Mouse (Mus musculus) forebrain, embryonic 11.5 days (tissue): ENCODE measurements at regions not wholly inside any gene's neighbourhood (a gene's known extent, or its start where the extent isn't known, plus 50 kb on each side); places are given as distances from the start of the nearest gene placed in this dataset.

Experiments
- ATAC-seq: fragments of 200-750 bp; cut with Nextera tagmentation; replicated peaks from 2 replicates; pipeline ENCODE4 v1.8.0; 2017; ENCODE audit warnings: moderate TSS enrichment; ENCODE audit not compliant: low FRiP score
- DNase-seq: peaks from one replicate; pipeline ENCODE4 v3.0.0-alpha.2; 2017; ENCODE audit warnings: low spot score
- H3K27ac ChIP-seq: fragments of 300-500 bp; sonication (generic); 2 replicates; pipeline ENCODE4 v1.5.1; 2014; ENCODE audit warnings: low read depth, low read length
- H3K27me3 ChIP-seq: fragments of 300-500 bp; sonication (generic); 2 replicates; pipeline ENCODE4 v1.6.1; 2014; ENCODE audit warnings: mild to moderate bottlenecking, low read length, mixed read lengths; ENCODE audit not compliant: control insufficient read depth, insufficient read depth
- H3K36me3 ChIP-seq: fragments of 300-500 bp; sonication (generic); 2 replicates; pipeline ENCODE4 v1.6.1; 2014; ENCODE audit warnings: mild to moderate bottlenecking, low read length, moderate library complexity, mixed read lengths; ENCODE audit not compliant: control insufficient read depth, insufficient read depth
- H3K4me1 ChIP-seq: fragments of 300-500 bp; sonication (generic); replicated peaks from 2 replicates; pipeline ENCODE4 v1.6.1; 2014; ENCODE audit warnings: low read length, mixed read lengths; ENCODE audit not compliant: control insufficient read depth, insufficient read depth
- H3K4me2 ChIP-seq: fragments of 300-500 bp; sonication (generic); 2 replicates; pipeline ENCODE4 v1.6.1; 2014; ENCODE audit warnings: low read depth, mild to moderate bottlenecking, low read length, moderate library complexity, mixed read lengths; ENCODE audit not compliant: severe bottlenecking
- H3K4me3 ChIP-seq: fragments of 300-500 bp; sonication (generic); 2 replicates; pipeline ENCODE4 v1.5.1; 2014; ENCODE audit warnings: low read depth, low read length
- H3K9ac ChIP-seq: fragments of 300-500 bp; sonication (generic); 2 replicates; pipeline ENCODE4 v1.6.1; 2014; ENCODE audit warnings: low read length
- H3K9me3 ChIP-seq: fragments of 300-500 bp; sonication (generic); 2 replicates; pipeline ENCODE4 v1.6.1; 2016; ENCODE audit warnings: low read length, mixed read lengths; ENCODE audit not compliant: control insufficient read depth
- WGBS: fragments of 180-500 bp; shearing (Covaris S2); extraction: QIAGEN DNeasy Blood & Tissue Kit; methylation state at CpG from one replicate; pipeline ENCODE4 v1.1.7; 2014; 5-methylcytosine and 5-hydroxymethylcytosine counted together

DNA sequence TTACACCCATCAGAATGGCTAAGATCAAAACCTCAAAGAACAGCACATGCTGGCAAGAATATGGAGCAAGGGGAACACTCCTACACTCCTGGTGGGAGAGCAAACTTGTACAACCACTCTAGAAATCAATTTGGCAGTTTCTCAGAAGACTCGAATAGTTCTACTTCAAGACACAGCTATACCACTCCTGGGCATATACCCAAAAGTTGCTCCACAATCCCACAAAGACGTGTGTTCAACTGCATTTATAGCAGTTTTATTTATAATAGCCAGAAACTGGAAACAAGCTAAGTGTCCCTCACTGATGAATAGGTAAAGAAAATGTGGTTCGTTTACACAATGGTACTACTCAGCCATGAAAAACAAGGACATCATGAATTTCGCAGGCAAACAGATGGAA lies 384.6 kb upstream of the Atp2b1 start:
- 81% methylated on average over 4 of the region's 4 CpGs for WGBS
- Histone ChIP-seq H3K9me3 (no peaks in the 10 kb centered on the region), H3K4me2 (no peak overlapping the region), H3K27ac (no peak overlapping the region), H3K9ac (no peak overlapping the region), H3K4me3 (no peak overlapping the region), H3K4me1 (no peaks in the 10 kb centered on the region), H3K27me3 (no peaks in the 10 kb centered on the region), H3K36me3 (no peaks in the 10 kb centered on the region)
- ATAC-seq: no peak
- DNase-seq: no peak

DNA sequence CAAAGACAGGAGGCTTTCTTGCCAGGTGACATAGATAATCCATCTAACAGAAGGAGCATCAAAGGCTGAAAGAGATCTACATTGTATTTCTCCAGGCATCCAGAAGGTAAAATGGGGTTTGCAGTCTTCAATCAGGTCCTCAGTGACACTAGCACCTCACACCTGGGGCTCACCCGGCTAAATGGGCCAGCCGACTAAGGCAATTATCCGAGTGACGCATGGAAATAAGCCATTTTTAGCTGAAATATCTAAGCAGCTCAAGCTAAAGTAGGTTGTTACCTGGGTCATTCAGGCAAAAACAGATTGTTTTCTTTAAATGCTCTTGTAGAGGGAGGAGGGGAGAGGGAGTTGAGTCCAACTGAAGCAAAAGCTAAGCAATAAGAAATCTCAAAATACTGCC lies 382.8 kb upstream of the Atp2b1 start:
- WGBS: 94% methylated on average over 4 of the region's 4 CpGs
- no peaks in the 10 kb centered on the region for H3K36me3 ChIP-seq
- no peaks in the 10 kb centered on the region for H3K4me1 ChIP-seq
- ATAC-seq (no peak), DNase-seq (no peak)
- H3K4me2 ChIP-seq: no peak overlapping the region
- H3K9ac ChIP-seq: no peak overlapping the region
- no peak overlapping the region for H3K4me3 ChIP-seq
- H3K9me3 ChIP-seq: no peaks in the 10 kb centered on the region
- H3K27ac ChIP-seq: no peak overlapping the region
- no peaks in the 10 kb centered on the region for H3K27me3 ChIP-seq

DNA sequence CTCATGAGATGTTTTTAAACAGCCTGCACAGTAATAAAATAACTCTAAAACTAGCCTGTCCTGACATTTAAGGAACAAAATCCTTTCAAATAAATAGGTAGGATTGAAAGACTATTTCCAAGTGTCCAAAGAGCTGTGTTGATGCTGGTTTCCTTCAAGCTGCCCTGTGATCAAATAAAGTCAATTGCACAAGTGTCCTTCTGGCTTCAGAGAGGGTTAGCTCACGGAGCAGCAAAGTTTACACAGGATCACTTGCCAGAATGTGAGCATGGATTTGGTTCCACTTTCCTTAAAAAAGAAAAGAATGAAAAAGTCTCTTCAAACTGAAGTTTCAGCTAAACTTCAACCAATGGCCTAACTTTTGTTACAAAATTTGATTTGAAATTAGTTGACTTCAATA lies 375.5 kb upstream of the Atp2b1 start:
- Histone ChIP-seq H3K27ac (no peak overlapping the region), H3K27me3 (no peaks in the 10 kb centered on the region), H3K9me3 (no peaks in the 10 kb centered on the region), H3K4me2 (no peak overlapping the region), H3K4me3 (no peak overlapping the region), H3K4me1 (no peaks in the 10 kb centered on the region), H3K36me3 (no peaks in the 10 kb centered on the region), H3K9ac (no peak overlapping the region)
- DNase-seq (no peak), ATAC-seq (no peak)
- 86% methylated on average over 1 of the region's 1 CpGs for WGBS

DNA sequence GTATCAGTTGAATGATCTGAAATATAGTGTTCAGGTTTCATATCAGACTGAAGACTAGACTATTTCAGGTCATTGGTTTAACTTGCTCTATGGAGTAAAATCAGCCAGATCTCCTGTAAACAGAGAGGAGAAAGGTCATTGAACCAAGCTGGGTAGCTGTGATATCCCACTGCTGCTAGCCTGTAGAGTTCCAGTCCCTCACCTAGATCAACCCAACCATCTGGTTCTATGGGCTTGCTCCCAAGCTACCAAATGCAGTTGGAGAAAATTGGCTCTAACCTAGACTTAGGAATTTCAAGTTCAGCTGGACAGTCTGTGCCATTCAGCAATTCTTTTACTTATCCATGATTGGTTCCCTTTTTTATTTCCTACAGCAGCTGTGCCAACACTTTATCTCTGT lies 373.1 kb upstream of the Atp2b1 start:
- no peak overlapping the region for H3K9ac ChIP-seq
- no peaks in the 10 kb centered on the region for H3K27me3 ChIP-seq
- ATAC-seq: no peak
- H3K4me1 ChIP-seq: no peaks in the 10 kb centered on the region
- H3K36me3 ChIP-seq: no peaks in the 10 kb centered on the region
- no peak overlapping the region for H3K4me2 ChIP-seq
- no peak for DNase-seq
- H3K27ac ChIP-seq: no peak overlapping the region
- no peaks in the 10 kb centered on the region for H3K9me3 ChIP-seq
- H3K4me3 ChIP-seq: no peak overlapping the region

DNA sequence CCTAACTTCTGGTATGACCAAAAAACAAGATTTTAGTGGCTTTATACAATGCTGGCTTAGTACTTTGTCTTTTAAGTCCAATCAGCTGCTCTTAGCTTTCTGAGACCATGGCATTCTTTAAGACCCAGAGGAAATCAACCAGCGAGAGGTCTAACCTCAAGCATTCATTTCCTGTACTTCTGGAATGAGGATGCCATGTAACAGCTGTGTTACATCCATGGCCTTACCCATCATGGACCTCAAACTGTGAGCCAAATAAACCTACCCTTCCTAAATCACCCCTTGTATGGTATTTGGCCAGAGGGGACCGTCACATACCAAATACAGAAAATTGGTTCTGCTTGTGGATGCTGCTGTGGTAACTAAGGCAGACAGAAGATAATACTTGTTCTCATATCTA lies 372.1 kb upstream of the Atp2b1 start:
- Histone ChIP-seq H3K4me3 (no peak overlapping the region), H3K27me3 (no peaks in the 10 kb centered on the region), H3K27ac (no peak overlapping the region), H3K9me3 (no peaks in the 10 kb centered on the region), H3K4me2 (no peak overlapping the region), H3K36me3 (no peaks in the 10 kb centered on the region), H3K9ac (no peak overlapping the region), H3K4me1 (no peaks in the 10 kb centered on the region)
- DNase-seq (no peak), ATAC-seq (no peak)
- 80% methylated on average over 2 of the region's 2 CpGs for WGBS

DNA sequence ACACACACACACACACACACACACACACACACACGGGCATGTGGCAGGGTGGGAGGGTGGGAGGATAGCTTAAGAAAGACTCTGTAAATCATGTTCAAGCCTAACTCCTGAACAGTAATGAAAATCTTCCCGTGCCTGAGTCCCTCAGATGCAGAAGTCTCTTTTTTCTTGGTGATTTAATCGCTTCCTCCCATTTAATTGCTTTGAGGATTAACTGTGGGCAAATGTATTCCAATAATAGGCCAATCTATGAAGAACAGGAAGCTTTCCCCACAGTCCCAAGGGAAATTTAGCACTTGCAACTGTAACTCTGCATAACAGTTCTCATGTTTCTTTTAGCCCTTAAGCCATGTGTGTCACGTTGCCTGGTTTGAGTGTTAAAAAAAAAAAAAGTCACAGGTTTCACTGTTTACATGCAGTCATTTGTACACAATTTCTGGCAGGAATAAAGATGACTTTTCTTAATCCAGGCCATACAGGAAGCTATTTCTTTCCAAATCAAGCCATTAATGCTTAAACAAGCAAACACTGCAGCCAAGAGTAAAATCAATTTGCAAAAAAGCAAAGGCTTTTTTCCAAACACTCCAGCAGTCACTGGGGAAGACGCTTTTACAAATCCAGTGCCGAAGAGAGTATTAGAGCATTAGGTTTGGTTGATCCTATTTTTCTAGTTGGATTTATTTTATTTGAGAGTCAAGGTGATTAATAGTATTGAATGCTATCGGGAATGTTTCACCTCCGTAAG lies 370.8 kb upstream of the Atp2b1 start:
- Histone ChIP-seq H3K4me3 (no peak overlapping the region), H3K4me1 (no peaks in the 10 kb centered on the region), H3K27ac (no peak overlapping the region), H3K9me3 (no peaks in the 10 kb centered on the region), H3K4me2 (no peak overlapping the region), H3K9ac (no peak overlapping the region), H3K27me3 (no peaks in the 10 kb centered on the region), H3K36me3 (no peaks in the 10 kb centered on the region)
- 32% methylated on average over 8 of the region's 8 CpGs for WGBS
- DNase-seq: no peak
- ATAC-seq: no peak

DNA sequence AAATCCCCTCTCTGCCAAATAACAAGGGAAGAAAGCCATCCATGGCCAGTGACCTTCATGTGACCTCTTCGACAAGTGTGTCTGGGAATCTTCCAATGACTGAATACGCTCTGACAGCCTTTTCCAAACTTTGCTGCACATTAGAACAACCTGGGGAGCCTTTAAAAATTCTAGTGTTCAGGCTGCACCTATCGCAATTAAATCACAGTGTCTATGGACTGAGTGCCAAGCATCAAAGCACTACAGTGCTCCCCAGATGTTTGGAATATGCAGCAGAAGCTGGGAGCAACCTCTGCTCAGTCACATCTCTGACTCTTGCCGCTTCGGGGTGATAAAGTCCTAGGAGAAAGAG lies 370.2 kb upstream of the Atp2b1 start:
- WGBS: 60% methylated on average over 5 of the region's 5 CpGs
- ATAC-seq: no peak
- Histone ChIP-seq H3K36me3 (no peaks in the 10 kb centered on the region), H3K4me1 (no peaks in the 10 kb centered on the region), H3K27ac (no peak overlapping the region), H3K4me2 (no peak overlapping the region), H3K9ac (no peak overlapping the region), H3K27me3 (no peaks in the 10 kb centered on the region), H3K9me3 (no peaks in the 10 kb centered on the region), H3K4me3 (no peak overlapping the region)
- DNase-seq: no peak

DNA sequence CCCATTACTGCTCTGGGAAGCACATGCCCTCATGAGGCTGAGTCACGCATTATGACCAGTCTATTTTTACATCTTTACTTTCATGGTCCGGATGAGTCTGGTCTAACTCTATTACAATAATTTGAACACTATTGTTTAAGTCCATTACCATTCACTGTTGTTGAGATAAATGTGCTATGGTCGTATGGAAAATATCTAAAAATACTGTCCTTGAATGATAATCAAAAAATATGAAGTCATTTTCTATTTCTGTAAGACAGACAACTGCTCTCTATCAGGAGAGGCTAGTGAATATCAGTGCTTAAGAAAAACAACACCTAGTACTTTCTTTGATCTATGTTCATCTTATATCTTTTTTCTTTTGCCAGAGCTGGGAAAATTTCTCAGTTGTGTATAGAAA lies 359.6 kb upstream of the Atp2b1 start:
- Histone ChIP-seq H3K9me3 (no peaks in the 10 kb centered on the region), H3K4me3 (no peak overlapping the region), H3K4me1 (no peaks in the 10 kb centered on the region), H3K27me3 (no peaks in the 10 kb centered on the region), H3K9ac (no peak overlapping the region), H3K36me3 (no peaks in the 10 kb centered on the region), H3K27ac (no peak overlapping the region), H3K4me2 (no peak overlapping the region)
- ATAC-seq (no peak), DNase-seq (no peak)
- 89% methylated on average over 3 of the region's 3 CpGs for WGBS

DNA sequence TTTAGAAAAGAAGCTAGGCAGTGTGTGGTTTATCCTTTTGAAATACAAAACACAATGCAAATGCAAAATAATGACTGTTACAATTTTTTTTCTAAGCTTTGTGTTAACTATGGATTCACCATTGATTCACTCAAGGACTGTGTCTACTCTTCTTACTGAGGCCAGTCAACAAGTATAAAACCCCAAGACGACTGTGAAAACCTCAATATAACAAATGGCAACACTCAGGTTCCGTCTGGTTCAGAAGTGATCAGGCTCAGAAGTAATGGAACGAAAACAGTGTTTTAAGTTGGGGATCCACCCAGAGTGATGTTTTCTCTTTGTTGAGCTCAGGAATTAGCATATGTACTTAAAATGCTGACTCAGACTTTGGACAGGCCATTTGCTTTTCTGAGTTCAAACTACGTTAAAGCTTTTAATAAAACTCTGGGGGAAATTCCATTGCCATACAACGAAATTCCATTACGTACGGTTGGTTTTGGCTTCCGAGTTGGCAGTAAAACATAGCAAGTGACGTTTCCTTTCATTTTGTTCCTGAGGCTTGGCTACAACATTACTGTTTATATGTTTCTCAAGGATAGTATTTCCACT lies 356.6 kb upstream of the Atp2b1 start:
- Histone ChIP-seq H3K36me3 (no peaks in the 10 kb centered on the region), H3K9me3 (no peaks in the 10 kb centered on the region), H3K4me2 (no peak overlapping the region), H3K4me3 (no peak overlapping the region), H3K27me3 (no peaks in the 10 kb centered on the region), H3K4me1 (no peaks in the 10 kb centered on the region), H3K27ac (no peak overlapping the region), H3K9ac (no peak overlapping the region)
- DNase-seq: no peak
- no peak for ATAC-seq
- 91% methylated on average over 9 of the region's 9 CpGs for whole genome bisulfite sequencing
